Mouse (Mus musculus): ENCODE data around the gene Zc3h10.

DNA sequence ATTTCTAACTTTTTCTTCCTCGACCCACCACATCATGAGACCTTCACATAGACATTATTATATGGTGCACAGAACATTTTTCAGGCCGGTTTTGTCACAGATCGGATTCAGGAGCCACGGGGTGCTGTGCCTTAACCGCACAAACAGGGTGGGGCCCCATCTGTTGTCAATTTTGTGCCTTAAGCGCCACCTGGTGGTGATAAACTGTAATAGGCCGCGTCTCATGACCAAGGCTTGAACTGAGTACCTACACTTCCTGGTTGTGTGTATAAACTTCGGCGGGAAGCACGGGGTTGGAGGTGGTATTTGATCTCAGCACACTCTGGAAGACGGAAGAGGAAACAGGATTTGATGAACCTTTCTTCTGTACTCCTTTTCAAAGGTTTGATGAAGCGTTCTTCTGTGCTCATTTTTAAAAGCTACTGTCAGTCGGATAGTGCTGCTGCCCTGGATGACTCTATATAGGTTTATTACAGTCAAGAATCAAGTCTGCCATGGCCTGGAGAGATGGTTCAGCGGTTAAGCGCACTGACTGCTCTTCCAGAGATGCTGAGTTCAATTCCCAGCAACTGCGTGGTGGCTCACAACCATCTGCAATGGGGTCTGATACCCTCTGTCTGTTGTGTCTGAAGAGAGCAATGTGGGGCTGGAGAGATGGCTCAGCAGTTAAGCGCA is 11.2 kb downstream of the Zc3h10 start:
- peak; percentile 81 for TF ChIP-seq CTCF (IDR thresholded peaks at IDR 0.05; ENCODE audit: control insufficient read depth, insufficient read depth, low read length)
- no peak for TF ChIP-seq POLR2A (IDR thresholded peaks at IDR 0.05; ENCODE audit: borderline replicate concordance, control insufficient read depth, low read depth, low read length)

Data from bone marrow, adult 2 months (tissue).